Mouse (Mus musculus) erythroblast, adult 5-6 weeks (primary cell): ENCODE data around the gene Ptpn13. TPM values are rescaled to one million over a fixed set of nuclear protein-coding genes. Genes with fewer than 3 reads are reported as not detected.

ENCODE experiments used
- ATAC-seq: replicated peaks from 2 replicates; pipeline ENCODE4 v1.8.0; 2016; ENCODE audit warnings: moderate number of reproducible peaks, mild to moderate bottlenecking, moderate TSS enrichment, inconsistent platforms; ENCODE audit not compliant: poor library complexity, low FRiP score, severe bottlenecking
- total RNA-seq, 2 experiments: library from RNA; stranded (forward) in 1 of 2; stranded (reverse) in 1 of 2; fragments of 150-400 nt in 1 of 2; fragments of 200-764, 138-1000 nt in 1 of 2; gene quantifications; 2 replicates each; pipeline versions ENCODE4 v1.2.3 to v1.2.4; 2015 to 2017; ENCODE audit warnings: low replicate concordance in 2 of 2

Gene Ptpn13
- total RNA-seq, 2 experiments from 2014 or later, result 0.96 to 1.8 TPM

- ATAC-seq, result no peak
Measured at GRCm38 (mm10) chr5:103620301-103620973, 195.4 kb downstream of the Ptpn13 start.

GRCm38 (mm10) chr5:103622321-103622720 lies 197.3 kb downstream of the Ptpn13 start:
- no peak for ATAC-seq

GRCm38 (mm10) chr5:103624831-103625230 lies 199.8 kb downstream of the Ptpn13 start:
- ATAC-seq, result no peak

GRCm38 (mm10) chr5:103628499-103628898 lies 203.5 kb downstream of the Ptpn13 start:
- no peak for ATAC-seq

- ATAC-seq, result no peak
Measured at GRCm38 (mm10) chr5:103629111-103629764, 204.2 kb downstream of the Ptpn13 start, which contains the start of gene Slc10a6. Gene Slc10a6, minus strand, starts transcription at chr5:103629403.

- no peak for ATAC-seq
Measured at GRCm38 (mm10) chr5:103629854-103630580, 205.0 kb downstream of the Ptpn13 start.

GRCm38 (mm10) chr5:103637162-103637561 lies 212.2 kb downstream of the Ptpn13 start:
- ATAC-seq, result no peak

- ATAC-seq, result no peak
Measured at GRCm38 (mm10) chr5:103644167-103644566, 219.2 kb downstream of the Ptpn13 start.

- ATAC-seq, result no peak
Measured at GRCm38 (mm10) chr5:103647320-103647719, 222.3 kb downstream of the Ptpn13 start.

Other genes starting within 250 kb of the Ptpn13 start
- not detected in 2 replicates for gene Mapk10, start 213.9 kb upstream of the Ptpn13 start, total RNA-seq (2015; ENCODE audit: low replicate concordance)
- gene Mapk10, start 213.9 kb upstream of the Ptpn13 start, total RNA-seq (2017; ENCODE audit: low replicate concordance), result not detected in 2 replicates
- gene Slc10a6, start 204.2 kb downstream of the Ptpn13 start, total RNA-seq (2015; ENCODE audit: low replicate concordance), result not detected in 2 replicates
- not detected in 2 replicates for gene Slc10a6, start 204.2 kb downstream of the Ptpn13 start, total RNA-seq (2017; ENCODE audit: low replicate concordance)
- gene 1700016H13Rik, start 230.8 kb downstream of the Ptpn13 start, total RNA-seq (2015; ENCODE audit: low replicate concordance), result not detected in 2 replicates
- gene 1700016H13Rik, start 230.8 kb downstream of the Ptpn13 start, total RNA-seq (2017; ENCODE audit: low replicate concordance), result not detected in 2 replicates